Mouse (Mus musculus) thymus, adult 2 months (tissue): ENCODE measurements at regions not wholly inside any gene's neighbourhood (a gene's known extent, or its start where the extent isn't known, plus 50 kb on each side); places are given as distances from the start of the nearest gene placed in this dataset.

ENCODE experiments used
- CTCF ChIP-seq: fragments of 200-500 bp; IDR thresholded peaks from 2 replicates; pipeline ENCODE4 v1.5.1; 2012; ENCODE audit warnings: mild to moderate bottlenecking, control low read depth, low read length, moderate library complexity, borderline replicate concordance; ENCODE audit not compliant: control insufficient read depth, poor library complexity, insufficient read depth; ENCODE audit errors: extremely low read depth
- POLR2A ChIP-seq: fragments of 200-500 bp; IDR thresholded peaks from 2 replicates; pipeline ENCODE4 v1.6.1; 2012; ENCODE audit warnings: mild to moderate bottlenecking, low read length, control low read depth, moderate library complexity; ENCODE audit not compliant: control insufficient read depth, poor library complexity, insufficient read depth; ENCODE audit errors: extremely low read depth

DNA sequence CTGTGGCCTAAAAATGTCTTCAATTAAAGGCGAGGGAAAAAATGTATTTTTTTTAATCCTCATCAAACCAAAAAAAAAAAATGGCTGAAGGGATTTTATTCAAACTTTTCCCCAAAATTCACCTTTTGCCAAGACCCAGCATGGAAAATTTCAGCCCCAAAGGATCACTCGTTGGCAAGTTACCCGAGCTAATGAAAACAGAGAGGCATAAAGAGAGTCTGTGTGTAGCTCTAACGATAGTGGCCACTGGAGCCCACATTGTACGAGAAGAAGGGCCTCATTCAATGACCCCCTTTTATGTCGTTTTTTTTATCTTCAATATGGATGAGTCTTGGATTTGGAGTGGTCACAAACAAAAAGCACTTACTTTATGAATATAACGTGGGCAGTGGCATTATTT, 116.1 kb upstream of the Klf4 start:
- TF ChIP-seq CTCF (no peak), POLR2A (no peak)
